Mouse (Mus musculus): Measurements from ENCODE around the gene Ddx39.

DNA sequence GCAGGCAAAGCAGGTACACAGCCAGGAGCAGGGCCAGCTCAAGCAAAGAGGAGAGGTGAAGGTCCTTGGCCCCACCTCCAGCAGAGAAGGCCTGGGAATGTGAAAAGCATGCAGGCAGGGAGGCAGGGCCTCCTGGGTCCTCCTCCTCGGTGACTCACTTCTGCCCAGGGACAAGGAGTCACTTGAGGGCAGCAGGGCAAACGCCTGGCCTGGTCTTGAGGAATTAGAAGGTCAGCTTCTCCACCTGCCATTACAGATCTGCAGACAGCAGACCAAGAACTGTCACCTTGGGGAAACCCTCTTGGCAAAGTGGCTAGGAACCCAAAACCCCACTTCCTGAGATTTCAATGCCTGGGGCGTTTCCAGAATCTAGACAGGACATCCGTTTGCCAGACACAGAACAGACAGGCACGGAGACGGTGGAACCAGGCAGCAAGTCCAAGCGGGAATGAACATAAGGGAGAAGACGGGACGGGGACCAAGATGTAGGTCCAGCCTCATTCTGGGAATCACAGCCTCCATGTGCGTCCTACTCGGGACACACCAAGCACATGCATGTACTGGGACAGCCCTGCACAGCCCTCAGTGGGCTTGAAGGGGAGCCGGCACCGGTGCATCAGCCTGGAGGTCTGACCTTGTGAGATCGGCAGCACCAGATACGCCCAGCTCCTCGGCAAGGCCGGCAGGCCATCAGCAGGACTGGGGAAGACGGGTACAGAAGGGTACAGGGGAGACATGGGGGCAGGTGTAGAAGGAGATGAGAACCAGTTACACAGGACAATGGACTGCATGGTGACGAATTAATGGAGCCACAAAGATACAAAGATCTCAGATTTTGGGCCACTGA is 17.4 kb upstream of the Ddx39 start:
- TF ChIP-seq POLR2A (IDR thresholded peaks at IDR 0.05; ENCODE audit: low read depth, low read length): no peak
- TF ChIP-seq CTCF (conservative IDR thresholded peaks at IDR 0.05; ENCODE audit: insufficient read depth, insufficient read length, low read depth, low read length): no peak
